Mouse (Mus musculus): ENCODE data around the gene 4930523C07Rik.

The 4930523C07Rik gene

DNA sequence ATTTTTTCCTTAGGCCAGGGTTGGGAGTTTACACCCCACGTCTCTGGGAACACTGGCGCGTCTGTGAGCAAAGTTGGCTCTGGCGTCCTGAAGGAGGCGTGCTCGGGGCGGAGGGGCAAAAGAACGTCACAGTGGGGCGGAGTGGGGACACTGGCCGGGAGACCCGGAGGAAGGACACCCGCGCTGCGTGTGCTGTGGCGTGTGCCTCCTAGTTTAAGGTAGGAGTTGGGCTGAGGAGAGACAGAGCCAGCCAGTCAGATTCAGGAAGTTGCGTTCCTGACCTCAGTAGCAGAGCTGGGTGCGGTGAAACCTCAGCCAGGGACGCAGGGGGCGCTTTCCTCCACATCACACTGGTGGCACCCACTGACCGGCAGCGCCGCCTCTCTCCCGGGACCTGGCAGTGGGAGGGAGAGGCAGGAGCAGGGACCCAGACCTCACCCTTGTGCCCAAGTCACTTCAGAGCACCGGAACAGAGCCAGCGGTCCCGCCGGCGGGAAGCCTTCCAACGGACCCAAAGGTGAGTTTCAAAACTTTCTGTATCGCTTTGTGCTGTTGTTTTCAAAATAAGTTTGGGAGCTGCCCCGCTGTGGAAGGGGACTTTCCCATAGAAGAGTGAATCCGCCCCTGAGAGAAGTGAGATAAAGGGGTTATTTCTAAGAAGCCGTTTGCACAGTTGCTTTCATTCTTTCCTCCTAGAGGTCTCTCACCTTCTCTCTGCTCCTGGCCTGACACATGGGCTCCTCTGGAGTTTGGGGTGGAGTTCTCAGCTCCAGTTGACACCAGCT is at the start of gene 4930523C07Rik:
4930523C07Rik (plus strand) TSS at position 146 of the 785 bp plus-strand sequence.
- peak; percentile 28 for DNase-seq (ENCODE audit: low spot score)

GRCm38 (mm10) chr1:159997329-159997728 is 46.9 kb upstream of the 4930523C07Rik start:
- no peak for DNase-seq (ENCODE audit: low spot score)

- DNase-seq (ENCODE audit: low spot score) = no peak
Measured at GRCm38 (mm10) chr1:159998349-159998748, 45.8 kb upstream of the 4930523C07Rik start.

DNA sequence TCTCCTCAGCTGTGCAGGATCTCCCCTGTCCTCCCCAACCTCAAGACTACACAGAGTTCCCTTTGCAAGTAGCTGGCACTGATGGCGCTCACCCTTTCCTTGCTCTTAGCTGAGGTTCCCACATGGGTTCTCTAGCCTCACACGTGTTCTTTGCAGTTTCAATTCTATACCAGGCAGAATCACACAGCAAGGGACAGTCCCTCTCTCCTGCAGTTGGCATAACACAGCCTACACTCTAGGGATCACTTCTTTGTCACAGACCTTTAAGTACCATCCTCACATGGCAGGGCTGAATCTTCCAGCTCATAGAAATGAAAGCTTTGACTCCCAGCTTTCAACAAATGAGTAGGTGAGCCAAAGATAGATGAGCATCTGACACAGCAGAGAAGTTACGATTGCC is 45.0 kb upstream of the 4930523C07Rik start:
- no peak for DNase-seq (ENCODE audit: low spot score)

GRCm38 (mm10) chr1:160005319-160005718 is 38.9 kb upstream of the 4930523C07Rik start:
- no peak for DNase-seq (ENCODE audit: low spot score)

- DNase-seq (ENCODE audit: low spot score) = no peak
Measured at GRCm38 (mm10) chr1:160006919-160007588, 37.1 kb upstream of the 4930523C07Rik start.

DNA sequence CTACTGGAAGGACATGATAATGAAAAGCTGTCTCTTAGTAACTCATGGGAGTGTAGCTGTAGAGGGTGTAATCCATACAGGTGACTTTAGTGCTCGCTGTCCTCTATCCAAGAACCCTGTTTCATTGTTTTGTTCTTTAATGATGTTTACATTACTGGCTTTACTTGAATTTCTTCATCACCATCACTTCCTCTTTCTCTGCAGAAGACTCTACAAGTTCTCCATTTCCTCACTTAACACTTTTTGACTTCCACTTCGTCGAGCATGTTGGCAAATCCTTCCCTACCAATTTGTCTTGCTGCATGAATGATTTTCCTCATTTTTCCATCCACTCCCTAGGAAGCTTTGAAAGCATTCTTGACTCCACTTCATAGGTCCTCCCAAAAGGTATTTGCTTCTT is 31.1 kb upstream of the 4930523C07Rik start:
- DNase-seq (ENCODE audit: low spot score) = no peak

DNA sequence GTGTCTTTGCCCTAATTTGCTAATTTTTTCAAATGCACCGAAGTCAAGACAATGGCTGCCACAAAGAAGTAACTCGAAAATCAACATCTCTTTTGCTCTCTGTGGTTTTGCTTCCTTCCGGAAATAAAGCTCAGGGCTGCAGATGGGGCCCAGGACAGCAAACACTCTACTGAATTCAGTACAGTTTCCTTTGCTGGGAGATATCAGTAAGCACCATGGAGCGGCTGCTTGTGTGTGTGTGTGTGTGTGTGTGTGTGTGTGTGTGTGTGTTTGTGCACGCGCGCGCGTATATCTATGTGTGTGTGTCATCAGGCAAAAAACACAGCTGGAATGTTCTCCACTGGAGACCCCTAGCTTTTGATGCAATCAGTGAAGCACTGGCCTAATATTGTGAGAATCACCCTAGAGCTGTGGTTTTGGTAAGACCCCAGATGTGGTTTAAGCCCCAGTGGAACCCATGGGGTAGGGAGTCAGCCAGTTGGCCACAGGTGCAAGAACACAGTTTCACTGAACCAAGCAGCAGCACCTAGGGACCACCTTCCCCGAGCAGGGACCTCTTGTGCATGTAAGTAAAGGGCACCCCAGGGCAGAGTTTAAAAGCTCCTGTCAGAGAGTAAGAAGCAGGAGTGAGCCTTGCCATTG is 19.7 kb upstream of the 4930523C07Rik start:
- no peak for DNase-seq (ENCODE audit: low spot score)

- no peak for DNase-seq (ENCODE audit: low spot score)
Measured at GRCm38 (mm10) chr1:160025146-160025894, 18.9 kb upstream of the 4930523C07Rik start.

GRCm38 (mm10) chr1:160025895-160026255 is 18.3 kb upstream of the 4930523C07Rik start:
- no peak for DNase-seq (ENCODE audit: low spot score)

DNA sequence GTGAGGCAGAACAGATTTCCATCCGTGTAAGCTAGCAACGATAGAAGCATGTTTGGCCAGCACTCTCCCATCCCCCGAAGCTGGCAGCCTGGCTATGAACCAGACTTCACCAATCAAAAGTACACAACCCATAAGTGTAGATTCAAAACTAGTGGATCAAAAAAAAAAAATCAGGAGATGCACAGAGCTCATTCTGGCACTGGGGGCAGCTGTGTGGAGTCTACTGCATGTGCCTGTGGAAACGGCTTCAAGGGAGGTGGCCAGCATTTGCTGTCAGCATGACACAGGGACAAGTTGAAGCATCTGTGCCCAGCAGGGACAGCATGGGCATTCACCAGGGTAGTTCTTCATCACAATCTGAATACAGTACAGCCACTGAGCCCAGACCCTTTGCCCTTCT is 16.2 kb upstream of the 4930523C07Rik start:
- DNase-seq (ENCODE audit: low spot score) = no peak

DNA sequence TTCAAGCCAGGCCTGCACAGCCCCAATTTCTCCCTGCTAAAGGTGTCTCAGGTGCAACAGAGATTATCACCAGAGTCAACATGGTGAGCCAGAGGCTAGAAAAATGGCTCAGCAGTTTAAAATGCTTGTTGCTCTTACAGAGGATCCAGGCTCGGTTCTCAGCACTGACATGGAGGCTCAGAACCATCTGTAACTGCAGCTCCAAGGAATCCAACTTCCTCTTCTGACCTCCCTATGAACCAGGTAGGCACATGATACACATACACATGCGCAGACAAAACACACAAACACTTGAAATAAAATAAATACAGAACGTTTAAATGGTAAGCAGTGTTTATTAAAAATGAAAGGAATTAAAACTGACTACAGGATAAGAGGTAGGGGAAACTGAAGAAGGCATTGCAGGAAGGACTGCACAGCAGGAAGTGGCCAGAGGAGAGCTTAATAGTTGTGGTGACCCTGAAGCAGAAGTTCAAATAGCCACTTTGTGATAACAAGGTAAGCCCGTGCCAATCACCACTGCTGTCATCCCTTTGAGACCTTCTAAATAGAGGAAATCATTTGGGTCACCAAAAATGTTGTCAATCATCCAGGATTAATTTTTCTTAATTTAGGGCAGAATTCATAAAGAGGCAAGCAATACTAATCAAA is 10.1 kb upstream of the 4930523C07Rik start:
- no peak for DNase-seq (ENCODE audit: low spot score)

GRCm38 (mm10) chr1:160035561-160035960 is 8.6 kb upstream of the 4930523C07Rik start:
- DNase-seq (ENCODE audit: low spot score) = no peak

DNA sequence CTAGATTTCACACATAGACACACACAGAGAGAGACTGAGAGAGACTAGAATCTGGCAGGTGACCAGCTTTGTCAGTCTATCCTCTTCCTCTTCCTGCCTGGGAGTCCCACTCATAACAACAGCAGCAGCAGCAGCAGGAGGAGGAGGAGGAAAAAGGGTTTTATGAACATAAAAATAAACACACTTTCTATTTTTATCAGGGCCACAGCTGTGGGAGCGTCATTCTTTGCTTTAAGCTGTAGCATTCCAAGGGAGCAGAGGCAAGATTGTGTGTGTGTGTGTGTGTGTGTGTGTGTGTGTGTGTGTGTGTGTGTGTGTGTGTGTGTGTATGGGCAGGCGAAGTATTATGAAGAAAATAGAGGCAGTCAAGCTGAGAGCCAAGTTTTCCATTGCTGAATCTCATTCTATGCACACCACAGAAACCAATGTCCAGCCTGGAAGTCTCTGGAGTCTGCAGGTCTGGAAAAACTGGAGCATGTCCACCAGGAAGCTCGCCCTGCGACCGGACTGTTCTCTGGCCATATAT is 7.1 kb upstream of the 4930523C07Rik start:
- no peak for DNase-seq (ENCODE audit: low spot score)

DNA sequence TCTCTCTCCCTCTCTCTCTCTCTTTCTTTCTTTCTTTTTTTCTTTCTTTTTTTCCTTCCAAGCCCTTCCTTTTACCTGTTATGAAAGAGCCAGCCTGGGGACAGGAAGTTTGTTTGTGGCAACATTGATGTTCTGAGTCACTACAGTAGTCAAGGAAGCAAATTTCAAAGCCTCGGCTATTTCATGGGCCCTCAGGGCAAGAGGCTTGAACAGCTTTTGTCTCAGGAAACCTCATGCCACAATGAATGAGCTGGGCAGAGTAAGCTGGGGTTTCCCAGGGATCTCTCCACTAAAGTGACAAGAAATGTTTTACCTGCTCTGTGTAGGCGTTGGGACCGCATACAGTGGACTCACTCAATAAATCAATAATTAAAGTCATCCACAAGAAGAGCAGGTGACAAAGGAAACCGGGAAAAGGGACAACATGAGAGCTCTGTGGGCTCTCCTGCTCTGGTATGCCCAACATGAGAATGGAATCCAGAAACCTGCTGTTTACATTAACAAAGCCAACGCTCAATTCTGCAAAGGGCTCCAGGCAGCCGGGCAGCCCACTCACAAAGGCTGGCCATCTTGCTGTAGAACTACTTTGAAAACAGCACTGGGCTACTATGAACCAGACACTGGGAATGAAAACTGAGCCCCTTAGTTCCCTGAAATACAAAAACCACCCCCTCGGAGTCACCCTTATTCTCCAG is 4.1 kb upstream of the 4930523C07Rik start:
- no peak for DNase-seq (ENCODE audit: low spot score)

- DNase-seq (ENCODE audit: low spot score) = no peak
Measured at GRCm38 (mm10) chr1:160041264-160041775, 2.9 kb upstream of the 4930523C07Rik start.

DNA sequence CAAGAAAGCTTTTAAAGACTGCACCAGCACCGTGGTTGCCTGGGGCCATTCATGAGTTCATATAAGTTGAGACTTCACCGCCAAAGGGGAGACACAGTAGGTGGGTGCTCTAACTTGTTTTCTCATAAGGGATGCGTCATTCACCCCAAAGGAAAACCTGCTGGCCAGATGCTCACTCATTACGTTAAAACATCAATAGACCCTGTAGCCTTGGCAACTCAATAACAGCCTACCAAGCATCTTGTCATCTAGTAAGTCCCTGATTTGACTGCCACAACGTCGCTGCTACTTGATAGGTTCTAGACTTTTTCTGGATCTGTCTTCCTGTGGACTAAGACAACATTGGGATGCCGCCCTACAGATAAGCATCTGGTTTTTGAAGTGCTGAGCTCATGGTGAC is 1.8 kb upstream of the 4930523C07Rik start:
- no peak for DNase-seq (ENCODE audit: low spot score)

- no peak for DNase-seq (ENCODE audit: low spot score)
Measured at GRCm38 (mm10) chr1:160043271-160043975, 759 bp upstream of the 4930523C07Rik start.

GRCm38 (mm10) chr1:160045056-160045715 is 1.0 kb downstream of the 4930523C07Rik start:
- no peak for DNase-seq (ENCODE audit: low spot score)

Measured in yolk sac, embryonic 10.5 days (tissue).